Mouse (Mus musculus) kidney, adult 2 months (tissue): ENCODE data around the gene Lmf1. TPM values are rescaled to one million over a fixed set of nuclear protein-coding genes. Genes with fewer than 3 reads are reported as not detected.

Source experiments
- DNase-seq: peaks from one replicate; pipeline ENCODE4 v3.0.0; 2021
- H3K27ac ChIP-seq: fragments of 200-500 bp; 2 replicates; pipeline ENCODE4 v1.5.1; 2012; ENCODE audit warnings: low read depth, low read length, control low read depth, inconsistent platforms; ENCODE audit not compliant: insufficient read depth
- H3K27me3 ChIP-seq: fragments of 200-500 bp; replicated peaks from 2 replicates; pipeline ENCODE4 v1.6.1; 2012; ENCODE audit warnings: mild to moderate bottlenecking, moderate library complexity, low read length, inconsistent platforms; ENCODE audit not compliant: control insufficient read depth, insufficient read depth
- H3K36me3 ChIP-seq: fragments of 200-500 bp; 2 replicates; pipeline ENCODE4 v1.6.1; 2012; ENCODE audit warnings: mild to moderate bottlenecking, moderate library complexity, low read length, inconsistent platforms; ENCODE audit not compliant: control insufficient read depth, insufficient read depth
- H3K4me1 ChIP-seq: fragments of 200-500 bp; 2 replicates; pipeline ENCODE4 v1.6.1; 2011; ENCODE audit warnings: low read length; ENCODE audit not compliant: control insufficient read depth, insufficient read depth
- H3K4me3 ChIP-seq: fragments of 200-500 bp; 2 replicates; pipeline ENCODE4 v1.5.1; 2011; ENCODE audit warnings: mild to moderate bottlenecking, low read depth, low read length, control low read depth; ENCODE audit not compliant: insufficient read depth
- CTCF ChIP-seq: fragments of 200-500 bp; conservative IDR thresholded peaks from 2 replicates; pipeline ENCODE4 v1.5.1; 2011; ENCODE audit warnings: low read depth, mild to moderate bottlenecking, control low read depth, low read length, moderate library complexity, mixed read lengths; ENCODE audit not compliant: insufficient read depth, insufficient read length
- POLR2A ChIP-seq: fragments of 200-500 bp; IDR thresholded peaks from one replicate; pipeline ENCODE4 v1.6.1; 2011; ENCODE audit warnings: low read depth, low read length, control low read depth
- WGBS: fragments of 180-500 bp; shearing (Covaris S2); methylation state at CpG from one replicate; pipeline ENCODE4 v1.1.7; 2018; 5-methylcytosine and 5-hydroxymethylcytosine counted together
- polyA plus RNA-seq: library from polyadenylated mRNA; depleted of rRNA; stranded (reverse); fragments of >200 nt; gene quantifications from 2 replicates; pipeline ENCODE4 v1.2.3, GENCODE M21; 2012

Gene Lmf1
- polyA plus RNA-seq, 1 experiment: 35.4 TPM

GRCm38 (mm10) chr17:25623441-25623840, 44.6 kb downstream of the Lmf1 start:
- DNase-seq: no peak
- TF ChIP-seq CTCF (no peak), POLR2A (no peak)
- no peaks in the 10 kb centered on the region for H3K27me3 ChIP-seq
- H3K27ac ChIP-seq: no peak overlapping the region
- no peak overlapping the region for H3K4me3 ChIP-seq
- 83% methylated on average over 4 of the region's 4 CpGs for WGBS
- H3K36me3 ChIP-seq: no peaks in the 10 kb centered on the region
- no peaks in the 10 kb centered on the region for H3K4me1 ChIP-seq

GRCm38 (mm10) chr17:25623935-25624334, 45.0 kb downstream of the Lmf1 start:
- no peaks in the 10 kb centered on the region for H3K4me1 ChIP-seq
- no peak for DNase-seq
- H3K4me3 ChIP-seq: no peak overlapping the region
- 77% methylated on average over 11 of the region's 11 CpGs for WGBS
- TF ChIP-seq CTCF (no peak), POLR2A (no peak)
- no peaks in the 10 kb centered on the region for H3K27me3 ChIP-seq
- H3K36me3 ChIP-seq: no peaks in the 10 kb centered on the region
- no peak overlapping the region for H3K27ac ChIP-seq

- Histone ChIP-seq H3K4me3 (no peak overlapping the region), H3K36me3 (no peaks in the 10 kb centered on the region), H3K27ac (no peak overlapping the region), H3K4me1 (no peaks in the 10 kb centered on the region), H3K27me3 (no peaks in the 10 kb centered on the region)
- WGBS: 77% methylated on average over 13 of the region's 13 CpGs
- DNase-seq: no peak
- no peak for TF ChIP-seq POLR2A
- no peak for TF ChIP-seq CTCF
Measured at GRCm38 (mm10) chr17:25624446-25625119, 45.7 kb downstream of the Lmf1 start.

GRCm38 (mm10) chr17:25625282-25625681, 46.4 kb downstream of the Lmf1 start:
- no peak overlapping the region for H3K27ac ChIP-seq
- DNase-seq: no peak
- no peaks in the 10 kb centered on the region for H3K36me3 ChIP-seq
- H3K4me3 ChIP-seq: no peak overlapping the region
- no peaks in the 10 kb centered on the region for H3K27me3 ChIP-seq
- 80% methylated on average over 7 of the region's 7 CpGs for WGBS
- TF ChIP-seq CTCF (no peak), POLR2A (no peak)
- no peaks in the 10 kb centered on the region for H3K4me1 ChIP-seq

GRCm38 (mm10) chr17:25626196-25627043, 47.5 kb downstream of the Lmf1 start:
- no peak overlapping the region for H3K4me3 ChIP-seq
- no peaks in the 10 kb centered on the region for H3K27me3 ChIP-seq
- 59% methylated on average over 20 of the region's 20 CpGs for WGBS
- DNase-seq: no peak
- no peaks in the 10 kb centered on the region for H3K4me1 ChIP-seq
- H3K36me3 ChIP-seq: no peaks in the 10 kb centered on the region
- no peak for TF ChIP-seq CTCF
- TF ChIP-seq POLR2A: no peak
- no peak overlapping the region for H3K27ac ChIP-seq

- 89% methylated on average over 5 of the region's 5 CpGs for WGBS
- no peaks in the 10 kb centered on the region for H3K36me3 ChIP-seq
- no peaks in the 10 kb centered on the region for H3K4me1 ChIP-seq
- H3K27ac ChIP-seq: no peak overlapping the region
- no peak overlapping the region for H3K4me3 ChIP-seq
- TF ChIP-seq CTCF (no peak), POLR2A (no peak)
- no peaks in the 10 kb centered on the region for H3K27me3 ChIP-seq
- no peak for DNase-seq
Measured at GRCm38 (mm10) chr17:25630313-25630712, 51.4 kb downstream of the Lmf1 start.

GRCm38 (mm10) chr17:25634070-25634469, 55.2 kb downstream of the Lmf1 start:
- Histone ChIP-seq H3K4me3 (no peak overlapping the region), H3K27me3 (no peaks in the 10 kb centered on the region), H3K36me3 (no peaks in the 10 kb centered on the region), H3K4me1 (no peaks in the 10 kb centered on the region), H3K27ac (no peak overlapping the region)
- DNase-seq: no peak
- TF ChIP-seq CTCF: no peak
- TF ChIP-seq POLR2A: no peak
- WGBS: 80% methylated on average over 10 of the region's 10 CpGs

GRCm38 (mm10) chr17:25635387-25635786, 56.5 kb downstream of the Lmf1 start:
- WGBS: 64% methylated on average over 8 of the region's 8 CpGs
- no peak for DNase-seq
- no peaks in the 10 kb centered on the region for H3K4me1 ChIP-seq
- H3K27ac ChIP-seq: no peak overlapping the region
- no peak for TF ChIP-seq CTCF
- TF ChIP-seq POLR2A: no peak
- no peaks in the 10 kb centered on the region for H3K27me3 ChIP-seq
- no peak overlapping the region for H3K4me3 ChIP-seq
- H3K36me3 ChIP-seq: no peaks in the 10 kb centered on the region
